Mouse (Mus musculus) stomach, postnatal 0 days (tissue): ENCODE results near the gene Arhgef2.

Experiments used
- CTCF ChIP-seq: IDR thresholded peaks from 2 replicates; pipeline ENCODE4 v1.5.1; 2016; ENCODE audit warnings: antibody characterized with exemption, low read depth, mild to moderate bottlenecking, moderate library complexity
- EP300 ChIP-seq: optimal IDR thresholded peaks from 2 replicates; pipeline ENCODE3; 2016; ENCODE audit warnings: antibody characterized with exemption

DNA sequence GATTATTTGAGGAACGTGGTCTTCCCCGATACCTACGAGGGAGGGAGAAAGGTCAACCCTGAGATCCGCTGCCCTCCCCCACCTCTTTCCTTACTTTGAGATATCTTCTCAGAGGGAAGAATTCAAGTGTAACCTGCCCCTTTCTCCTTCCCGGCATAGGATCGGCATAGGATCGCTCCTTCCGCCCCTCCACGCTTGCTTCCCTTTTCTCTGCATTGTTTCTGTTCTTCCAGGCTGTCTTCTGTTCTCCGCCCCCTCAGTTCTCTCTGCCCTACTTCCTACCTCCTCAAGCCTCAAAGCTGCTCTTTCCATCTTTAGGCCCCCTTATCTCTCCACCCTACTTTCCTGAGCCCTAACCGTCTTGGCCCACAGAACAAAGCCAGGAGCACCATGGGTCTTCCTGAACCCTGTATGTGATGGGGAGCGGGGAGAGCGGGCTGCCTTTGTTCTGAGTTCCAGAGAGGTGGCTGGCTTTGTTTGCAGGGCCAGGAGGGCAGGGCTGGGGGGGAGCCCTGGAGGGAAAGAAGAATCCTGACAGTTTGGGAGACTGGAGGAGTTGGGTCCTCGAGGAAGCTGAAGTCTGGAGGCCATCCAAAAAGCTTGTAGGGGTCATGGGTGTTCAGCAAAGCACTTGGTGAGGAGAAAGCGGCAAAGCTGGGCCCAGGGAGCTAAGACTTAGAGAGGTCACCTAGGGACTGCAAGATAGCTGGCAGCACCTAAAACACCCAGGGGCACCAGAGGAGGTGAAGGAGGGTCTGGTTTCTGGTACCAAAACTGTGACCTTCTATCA lies 17.8 kb downstream of the Arhgef2 start:
- TF ChIP-seq EP300 (no peak), CTCF (no peak)
